Mouse (Mus musculus) liver, adult (tissue): ENCODE results near the gene Atxn3.

ENCODE experiments used
- GATA4 ChIP-seq: IDR thresholded peaks from 2 replicates; pipeline ENCODE4 v1.6.1; 2014; ENCODE audit warnings: mild to moderate bottlenecking, low read length; ENCODE audit not compliant: insufficient replicate concordance

The Atxn3 gene

GRCm38 (mm10) chr12:101910360-101910759 lies 47.7 kb downstream of the Atxn3 start:
- TF ChIP-seq GATA4, result no peak

GRCm38 (mm10) chr12:101905817-101906216 lies 52.2 kb downstream of the Atxn3 start:
- no peak for TF ChIP-seq GATA4

GRCm38 (mm10) chr12:101904906-101905305 lies 53.1 kb downstream of the Atxn3 start:
- no peak for TF ChIP-seq GATA4

GRCm38 (mm10) chr12:101904170-101904569 lies 53.9 kb downstream of the Atxn3 start:
- no peak for TF ChIP-seq GATA4

- no peak for TF ChIP-seq GATA4
Observed at GRCm38 (mm10) chr12:101899671-101900245, 58.3 kb downstream of the Atxn3 start.

GRCm38 (mm10) chr12:101898966-101899365 lies 59.1 kb downstream of the Atxn3 start:
- TF ChIP-seq GATA4, result no peak

GRCm38 (mm10) chr12:101897113-101897512 lies 60.9 kb downstream of the Atxn3 start:
- no peak for TF ChIP-seq GATA4

GRCm38 (mm10) chr12:101893296-101893695 lies 64.8 kb downstream of the Atxn3 start:
- no peak for TF ChIP-seq GATA4

- no peak for TF ChIP-seq GATA4
Observed at GRCm38 (mm10) chr12:101892832-101893231, 65.2 kb downstream of the Atxn3 start.

GRCm38 (mm10) chr12:101891066-101891465 lies 67.0 kb downstream of the Atxn3 start:
- TF ChIP-seq GATA4, result no peak

- TF ChIP-seq GATA4, result no peak
Observed at GRCm38 (mm10) chr12:101889351-101889750, 68.7 kb downstream of the Atxn3 start.

- no peak for TF ChIP-seq GATA4
Observed at GRCm38 (mm10) chr12:101888312-101888711, 69.7 kb downstream of the Atxn3 start.

- TF ChIP-seq GATA4, result no peak
Observed at GRCm38 (mm10) chr12:101884926-101885325, 73.1 kb downstream of the Atxn3 start.

GRCm38 (mm10) chr12:101876374-101876773 lies 81.7 kb downstream of the Atxn3 start:
- TF ChIP-seq GATA4, result no peak

GRCm38 (mm10) chr12:101875107-101875506 lies 82.9 kb downstream of the Atxn3 start:
- TF ChIP-seq GATA4, result no peak
